Mouse (Mus musculus) embryonic facial prominence, embryonic 15.5 days (tissue): Measurements from ENCODE around the gene Dock8. TPM values are rescaled to one million over a fixed set of nuclear protein-coding genes. Genes with fewer than 3 reads are reported as not detected.
A peak's percentile ranks its signal among the peaks of the same experiment; 100 is the strongest.

Source experiments
- ATAC-seq: fragments of 200-750 bp; cut with Nextera tagmentation; 2 replicates; pipeline ENCODE4 v1.8.0; 2017; ENCODE audit warnings: low read depth, moderate TSS enrichment; ENCODE audit not compliant: insufficient number of reproducible peaks, low FRiP score, low TSS enrichment
- H3K27ac ChIP-seq: fragments of 300-500 bp; sonication (generic); replicated peaks from 2 replicates; pipeline ENCODE4 v1.5.1; 2015; ENCODE audit warnings: mild to moderate bottlenecking, inconsistent platforms
- H3K27me3 ChIP-seq: fragments of 300-500 bp; sonication (generic); 2 replicates; pipeline ENCODE4 v1.6.1; 2015; ENCODE audit warnings: inconsistent platforms
- H3K36me3 ChIP-seq: fragments of 300-500 bp; sonication (generic); 2 replicates; pipeline ENCODE4 v1.6.1; 2015; ENCODE audit warnings: mild to moderate bottlenecking, inconsistent platforms
- H3K4me1 ChIP-seq: fragments of 300-500 bp; sonication (generic); 2 replicates; pipeline ENCODE4 v1.6.1; 2015; ENCODE audit warnings: inconsistent platforms
- H3K4me2 ChIP-seq: fragments of 300-500 bp; sonication (generic); replicated peaks from 2 replicates; pipeline ENCODE4 v1.6.1; 2015; ENCODE audit warnings: mild to moderate bottlenecking, inconsistent platforms
- H3K4me3 ChIP-seq: fragments of 300-500 bp; sonication (generic); replicated peaks from 2 replicates; pipeline ENCODE4 v1.5.1; 2015; ENCODE audit warnings: mild to moderate bottlenecking, inconsistent platforms
- H3K9ac ChIP-seq: fragments of 300-500 bp; sonication (generic); 2 replicates; pipeline ENCODE4 v1.6.1; 2015; ENCODE audit warnings: inconsistent platforms
- H3K9me3 ChIP-seq: fragments of 300-500 bp; sonication (generic); replicated peaks from 2 replicates; pipeline ENCODE4 v1.6.1; 2016; ENCODE audit warnings: inconsistent platforms
- WGBS: fragments of 180-500 bp; shearing (Covaris S2); methylation state at CpG from one replicate; pipeline ENCODE4 v1.1.7; 2015; 5-methylcytosine and 5-hydroxymethylcytosine counted together
- polyA plus RNA-seq: library from polyadenylated mRNA; unstranded; fragments of >200 nt; fragmentation: Nextera tagmentation; extraction: Ambion mirVana; gene quantifications from 2 replicates; pipeline ENCODE4 v1.2.1, GENCODE M21; 2015

Dock8 gene
- 8.5 and 10.4 TPM in 2 replicates for polyA plus RNA-seq

GRCm38 (mm10) chr19:24999201-24999886, at the start of gene Dock8:
TSS of gene Dock8 (plus strand) at chr19:24999534.
- Histone ChIP-seq H3K36me3 (no peaks in the 10 kb centered on the region), H3K27me3 (peaks cover 55% of the 10 kb centered on the region), H3K4me1 (peaks cover 14% of the 10 kb centered on the region), H3K9me3 (no peaks in the 10 kb centered on the region), H3K4me3 (peak within 1 kb of the TSS; percentile 65), H3K27ac (peak within 1 kb of the TSS; percentile 51; the same call in 1 of the 2 replicates), H3K4me2 (peak within 1 kb of the TSS; percentile 94), H3K9ac (peak within 1 kb of the TSS; percentile 44)
- under 1% methylated on average over 108 of the region's 109 CpGs for WGBS
- peak; percentile 78; the same call in 1 of the 2 replicates for ATAC-seq

GRCm38 (mm10) chr19:24958531-24958930, 40.8 kb upstream of the Dock8 start:
- ATAC-seq, result no peak
- 35% methylated on average over 3 of the region's 3 CpGs for WGBS
- H3K9me3 ChIP-seq, result no peaks in the 10 kb centered on the region
- H3K4me1 ChIP-seq, result peaks cover 8% of the 10 kb centered on the region
- H3K36me3 ChIP-seq, result peaks cover 14% of the 10 kb centered on the region
- H3K27ac ChIP-seq, result no peak overlapping the region
- no peak overlapping the region for H3K9ac ChIP-seq
- no peak overlapping the region for H3K4me3 ChIP-seq
- no peaks in the 10 kb centered on the region for H3K27me3 ChIP-seq
- H3K4me2 ChIP-seq, result no peak overlapping the region

DNA sequence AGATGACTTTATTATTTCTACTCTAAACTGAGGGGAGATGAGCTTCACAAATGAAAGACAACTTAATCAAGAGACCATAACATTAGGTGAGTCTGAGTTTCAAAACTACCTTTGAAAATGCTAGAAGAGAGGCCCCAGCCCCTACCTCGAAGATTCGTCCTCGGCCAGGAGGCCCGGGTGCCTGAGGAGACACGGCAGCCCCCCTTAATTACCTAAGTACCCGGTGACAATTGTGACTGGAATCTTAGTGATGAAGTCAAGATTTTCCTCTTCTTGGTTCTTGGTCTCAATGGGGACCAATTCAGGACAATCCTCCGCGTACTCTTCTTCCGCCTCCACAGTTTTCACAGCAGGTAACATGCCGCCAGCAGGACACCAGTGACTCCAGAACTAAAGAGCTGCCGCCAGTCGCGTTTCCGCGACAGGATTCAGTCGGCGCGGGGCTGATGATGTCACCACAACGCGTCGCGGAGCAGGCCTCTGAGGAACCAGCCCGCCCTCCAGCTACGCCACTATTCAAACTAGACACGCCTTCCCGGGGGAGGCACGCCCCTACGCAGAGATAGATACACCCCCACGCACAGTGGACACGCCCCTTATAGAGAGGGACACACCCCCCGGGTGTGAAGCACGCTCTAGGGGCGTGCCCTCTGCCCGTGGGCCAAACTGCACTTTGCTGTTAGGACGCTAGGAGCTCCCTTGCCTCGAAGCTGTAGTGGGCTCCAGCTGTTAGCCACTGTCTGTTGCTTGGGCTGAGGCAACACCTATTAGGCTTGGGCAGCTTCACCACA, 38.0 kb upstream of the Dock8 start, which contains the start of gene Cbwd1:
TSS of gene Cbwd1 (minus strand) at position 439 of the 791 bp plus-strand sequence.
- Histone ChIP-seq H3K27me3 (no peaks in the 10 kb centered on the region), H3K4me3 (peak within 1 kb of the TSS; percentile 83), H3K9me3 (no peaks in the 10 kb centered on the region), H3K9ac (peak within 1 kb of the TSS; percentile 77), H3K4me1 (peaks cover 8% of the 10 kb centered on the region), H3K27ac (0 out of 2 replicates have a peak within 1 kb of the TSS, but pooled peaks have one; percentile 48), H3K4me2 (peak within 1 kb of the TSS; percentile 65), H3K36me3 (no peaks in the 10 kb centered on the region)
- 0% methylated on average over 36 of the region's 36 CpGs for WGBS
- peak; percentile 100 for ATAC-seq

GRCm38 (mm10) chr19:24966203-24966602, 33.1 kb upstream of the Dock8 start:
- ATAC-seq, result no peak
- Histone ChIP-seq H3K27me3 (no peaks in the 10 kb centered on the region), H3K9me3 (no peaks in the 10 kb centered on the region), H3K4me3 (no peak overlapping the region), H3K4me1 (no peaks in the 10 kb centered on the region), H3K36me3 (no peaks in the 10 kb centered on the region), H3K27ac (no peak overlapping the region), H3K4me2 (no peak overlapping the region), H3K9ac (no peak overlapping the region)
- 78% methylated on average over 2 of the region's 2 CpGs for WGBS

GRCm38 (mm10) chr19:24966941-24967340, 32.4 kb upstream of the Dock8 start:
- Histone ChIP-seq H3K4me3 (no peak overlapping the region), H3K36me3 (no peaks in the 10 kb centered on the region), H3K9ac (no peak overlapping the region), H3K9me3 (no peaks in the 10 kb centered on the region), H3K4me2 (no peak overlapping the region), H3K4me1 (no peaks in the 10 kb centered on the region), H3K27ac (no peak overlapping the region), H3K27me3 (no peaks in the 10 kb centered on the region)
- no peak for ATAC-seq
- 66% methylated on average over 2 of the region's 2 CpGs for WGBS

GRCm38 (mm10) chr19:24971307-24971706, 28.0 kb upstream of the Dock8 start:
- 75% methylated on average over 7 of the region's 7 CpGs for WGBS
- no peak for ATAC-seq
- Histone ChIP-seq H3K9ac (no peak overlapping the region), H3K27me3 (no peaks in the 10 kb centered on the region), H3K4me1 (no peaks in the 10 kb centered on the region), H3K36me3 (no peaks in the 10 kb centered on the region), H3K9me3 (no peaks in the 10 kb centered on the region), H3K27ac (no peak overlapping the region), H3K4me2 (no peak overlapping the region), H3K4me3 (no peak overlapping the region)

- WGBS, result 86% methylated on average over 3 of the region's 3 CpGs
- ATAC-seq, result no peak
- Histone ChIP-seq H3K36me3 (no peaks in the 10 kb centered on the region), H3K27me3 (no peaks in the 10 kb centered on the region), H3K4me1 (no peaks in the 10 kb centered on the region), H3K9ac (no peak overlapping the region), H3K9me3 (no peaks in the 10 kb centered on the region), H3K27ac (no peak overlapping the region), H3K4me3 (no peak overlapping the region), H3K4me2 (no peak overlapping the region)
Measured at GRCm38 (mm10) chr19:24972701-24973390, 26.5 kb upstream of the Dock8 start.

GRCm38 (mm10) chr19:24977991-24978390, 21.3 kb upstream of the Dock8 start:
- 73% methylated on average over 11 of the region's 11 CpGs for WGBS
- Histone ChIP-seq H3K4me1 (no peaks in the 10 kb centered on the region), H3K27ac (no peak overlapping the region), H3K27me3 (no peaks in the 10 kb centered on the region), H3K9ac (no peak overlapping the region), H3K4me3 (no peak overlapping the region), H3K9me3 (no peaks in the 10 kb centered on the region), H3K36me3 (no peaks in the 10 kb centered on the region), H3K4me2 (no peak overlapping the region)
- no peak for ATAC-seq

DNA sequence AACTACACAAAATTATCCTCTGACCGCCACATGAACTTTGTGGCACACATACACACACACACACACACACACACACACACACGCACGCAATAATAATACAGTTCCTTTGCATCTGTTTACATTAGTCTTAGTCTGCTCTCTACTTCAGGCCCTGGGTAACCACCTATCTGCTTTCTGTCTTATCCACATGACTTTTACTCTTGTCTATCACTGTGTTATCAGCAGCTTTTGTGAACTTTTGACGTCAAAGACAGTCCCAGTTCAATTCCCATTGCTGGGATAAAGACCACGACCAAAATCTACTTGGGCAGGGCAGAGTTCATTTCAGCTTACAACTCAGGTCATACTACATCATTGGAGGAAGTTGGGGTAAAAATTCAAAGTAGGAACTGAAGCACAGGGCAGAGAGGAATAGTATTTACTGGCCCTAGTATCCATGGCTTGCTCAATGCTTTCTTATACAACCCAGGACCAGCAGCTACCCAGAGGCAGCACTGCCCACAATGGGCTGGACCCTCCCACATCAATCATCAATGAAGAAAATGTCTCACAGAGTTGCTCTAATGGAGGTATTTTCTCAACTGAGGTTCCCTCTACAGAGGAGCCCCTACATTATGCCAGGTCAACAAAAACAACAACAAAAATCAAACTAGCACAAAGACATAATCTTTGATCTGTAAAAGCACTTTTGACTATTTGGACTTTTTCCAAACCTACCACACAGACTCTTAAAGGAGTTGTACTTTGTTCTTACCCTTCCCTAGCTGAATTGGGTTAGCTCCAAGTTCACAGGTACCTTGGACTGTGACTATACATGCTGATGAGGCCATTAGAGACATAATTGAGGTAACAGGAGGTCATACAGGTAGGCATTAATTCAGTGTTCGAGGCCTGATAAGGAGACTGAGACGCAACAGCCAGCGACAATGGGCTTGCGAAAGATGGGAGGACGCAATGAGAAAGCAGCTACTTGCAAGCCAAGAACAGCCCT, 20.2 kb upstream of the Dock8 start:
- WGBS, result 83% methylated on average over 10 of the region's 10 CpGs
- Histone ChIP-seq H3K4me3 (no peak overlapping the region), H3K4me2 (no peak overlapping the region), H3K36me3 (no peaks in the 10 kb centered on the region), H3K27me3 (no peaks in the 10 kb centered on the region), H3K4me1 (no peaks in the 10 kb centered on the region), H3K27ac (no peak overlapping the region), H3K9ac (no peak overlapping the region), H3K9me3 (no peaks in the 10 kb centered on the region)
- ATAC-seq, result no peak

DNA sequence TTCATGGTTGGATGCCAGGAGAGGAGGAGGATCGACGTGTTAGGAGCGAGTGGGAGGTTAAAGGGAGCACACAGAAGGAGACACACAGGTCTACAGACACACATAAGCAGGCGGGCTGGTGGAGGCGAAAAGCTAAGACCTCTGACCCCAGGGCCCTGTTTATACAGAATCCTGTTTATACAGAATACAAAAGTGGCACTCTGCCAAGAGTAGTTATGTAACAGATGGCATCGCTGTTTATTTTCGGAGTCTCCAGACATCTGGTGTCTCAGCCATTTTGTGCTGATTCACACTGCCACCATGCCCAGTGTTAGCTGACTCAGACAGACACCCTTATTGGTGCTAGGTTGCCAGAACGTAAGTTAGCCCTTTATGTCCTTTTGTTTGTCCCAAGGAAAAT, 18.0 kb upstream of the Dock8 start:
- no peak overlapping the region for H3K9ac ChIP-seq
- H3K4me2 ChIP-seq, result no peak overlapping the region
- peak; percentile 43; the same call in 1 of the 2 replicates for ATAC-seq
- H3K4me3 ChIP-seq, result no peak overlapping the region
- H3K9me3 ChIP-seq, result no peaks in the 10 kb centered on the region
- no peaks in the 10 kb centered on the region for H3K27me3 ChIP-seq
- H3K36me3 ChIP-seq, result no peaks in the 10 kb centered on the region
- whole genome bisulfite sequencing, result 52% methylated on average over 8 of the region's 8 CpGs
- no peak overlapping the region for H3K27ac ChIP-seq
- no peaks in the 10 kb centered on the region for H3K4me1 ChIP-seq
